ENCODE assay signal across 25 mouse cellular contexts in genomic region chr17:84314341-84314740, GRCm38 (mm10).
DNase-seq lines count a peak whose midpoint lies in the region; ATAC-seq and TF ChIP-seq lines count a peak whose summit lies in the region.
"Had no signal": no experiment of that assay in that cellular context is flagged by ENCODE, and none has a peak within 500 bp of the region (broad histone marks: within the 10 kb centered on the region; RNA-seq: fewer than 3 reads in every experiment).

No protein-coding gene starts in this region.

- TF ChIP-seq CTCF in spleen, adult 2 months (IDR thresholded peaks at IDR 0.05; ENCODE audit: extremely low read depth, insufficient read depth, insufficient read length, insufficient replicate concordance), result no peak

- no peaks in the 10 kb centered on the region for H3K27me3 ChIP-seq in spleen, adult 2 months (ENCODE audit: control insufficient read depth, insufficient read depth, low read length)
- H3K27me3 ChIP-seq: embryonic facial prominence, embryonic 12.5 days; embryonic facial prominence, embryonic 15.5 days; heart, embryonic 13.5 days had no signal

- peaks cover 13% of the 10 kb centered on the region for H3K4me1 ChIP-seq in spleen, adult 2 months (ENCODE audit: control insufficient read depth, insufficient read depth, insufficient read length)
- H3K4me1 ChIP-seq: embryonic facial prominence, embryonic 12.5 days; embryonic facial prominence, embryonic 15.5 days had no signal

- ATAC-seq in CD4-positive, CD25-positive, alpha-beta regulatory T cell, adult 4 months, result no peak
- ATAC-seq: forebrain, embryonic 14.5 days; forebrain, postnatal 0 days; hindbrain, postnatal 0 days had no signal

- no peak for TF ChIP-seq POLR2A in spleen, adult 2 months (IDR thresholded peaks at IDR 0.05; ENCODE audit: low read depth, low read length)

- WGBS in spleen, adult 2 months, result 74% methylated on average over 7 of the region's 7 CpGs

- peaks cover 3% of the 10 kb centered on the region; the same call in 1 of the 2 replicates for H3K36me3 ChIP-seq in spleen, adult 2 months (ENCODE audit: control insufficient read depth, insufficient read depth, low read length)

- peak; percentile 56 for DNase-seq in CD4-positive, CD25-positive, alpha-beta regulatory T cell, adult 2 months (ENCODE audit: low read depth, low spot score)
- no peak for DNase-seq in spleen, adult 2 months (ENCODE audit: low read depth in 1 of 2, low spot score in 2 of 2)
- DNase-seq in spleen, postnatal 14 days (ENCODE audit: low spot score in 2 of 2), result no peak
- peak; percentile 66 for DNase-seq in induced T-regulatory cell, adult 2 months (ENCODE audit: low read depth)
- DNase-seq in kidney, adult 8-10 months, result no peak
- DNase-seq: adrenal gland, postnatal 10 days; adrenal gland, postnatal 36 days; cerebellum, adult 11 months; cerebellum, adult 2 months; cerebellum, adult 9-11 months; cerebellum, postnatal 25 days; forebrain, postnatal 0 days; gastrocnemius, adult 2 months; gastrocnemius, postnatal 14 days; heart, adult 18-20 months; heart, postnatal 14 days; heart, postnatal 4 days had no signal

- H3K4me3 ChIP-seq in spleen, adult 2 months (ENCODE audit: extremely low read depth, insufficient read depth, insufficient read length), result no peak overlapping the region
- H3K4me3 ChIP-seq: embryonic facial prominence, embryonic 12.5 days; embryonic facial prominence, embryonic 15.5 days; gastrocnemius, adult 2 months; heart, embryonic 10.5 days; heart, embryonic 13.5 days had no signal

- H3K27ac ChIP-seq in spleen, adult 2 months (ENCODE audit: insufficient read depth, low read length), result peak overlapping the region; percentile 43
- H3K27ac ChIP-seq: embryonic facial prominence, embryonic 12.5 days; embryonic facial prominence, embryonic 15.5 days; gastrocnemius, adult 2 months; heart, embryonic 10.5 days; heart, embryonic 13.5 days; hindbrain, embryonic 14.5 days; hindbrain, postnatal 0 days had no signal

Comparison
In these comparisons a context has a peak if more than half of its experiments do, and no peak if none do; other contexts are left out.
1. DNase-seq: peak in CD4-positive, CD25-positive, alpha-beta regulatory T cell, adult 2 months (single experiment) and induced T-regulatory cell, adult 2 months (single experiment); none in spleen, adult 2 months (0 of 2), spleen, postnatal 14 days (0 of 2) and kidney, adult 8-10 months (0 of 2).